27 mouse cellular contexts compared by ENCODE assay signal in genomic region chr5:105515532-105515931, GRCm38 (mm10). TPM values are rescaled to one million over a fixed set of nuclear protein-coding genes. Genes with fewer than 3 reads are reported as not detected.
A peak's percentile ranks its signal among the peaks of the same experiment; 100 is the strongest.
DNase-seq lines count a peak whose midpoint lies in the region; ATAC-seq and TF ChIP-seq lines count a peak whose summit lies in the region.
"Had no signal": no experiment of that assay in that cellular context is flagged by ENCODE, and none has a peak within 500 bp of the region (broad histone marks: within the 10 kb centered on the region; RNA-seq: fewer than 3 reads in every experiment).

No protein-coding gene starts in this region.

- H3K4me2 ChIP-seq in intestine, embryonic 15.5 days (replicated peaks), result no peak overlapping the region
- H3K4me2 ChIP-seq: heart, embryonic 12.5 days; limb, embryonic 15.5 days; lung, embryonic 15.5 days; midbrain, embryonic 12.5 days had no signal

- H3K36me3 ChIP-seq in small intestine, adult 2 months (ENCODE audit: control insufficient read depth, insufficient read depth, low read length), result no peaks in the 10 kb centered on the region
- no peaks in the 10 kb centered on the region for H3K36me3 ChIP-seq in limb, embryonic 10.5 days
- H3K36me3 ChIP-seq in intestine, embryonic 15.5 days, result no peaks in the 10 kb centered on the region
- H3K36me3 ChIP-seq: heart, embryonic 12.5 days; hindbrain, embryonic 10.5 days; limb, embryonic 15.5 days; lung, embryonic 15.5 days; midbrain, embryonic 12.5 days had no signal

- 0 out of 2 replicates have a peak, but pooled peaks cover 3% of the 10 kb centered on the region for H3K27me3 ChIP-seq in small intestine, adult 2 months (ENCODE audit: control insufficient read depth, insufficient read depth, low read length)
- peaks cover 12% of the 10 kb centered on the region for H3K27me3 ChIP-seq in limb, embryonic 10.5 days (ENCODE audit: low read depth, poor library complexity, severe bottlenecking)
- H3K27me3 ChIP-seq in intestine, embryonic 15.5 days (replicated peaks), result no peaks in the 10 kb centered on the region
- H3K27me3 ChIP-seq: heart, embryonic 12.5 days; limb, embryonic 15.5 days; lung, embryonic 15.5 days had no signal

- no peak for TF ChIP-seq CTCF in small intestine, adult 2 months (IDR thresholded peaks at IDR 0.05; ENCODE audit: extremely low read depth, insufficient read length, insufficient replicate concordance, low read depth, low read length)

- peak; percentile 78 for DNase-seq in A20 (ENCODE audit: low read depth, low spot score)
- peak; percentile 55 for DNase-seq in CD4-positive, CD25-positive, alpha-beta regulatory T cell, adult 2 months (ENCODE audit: low read depth, low spot score)
- peak; percentile 83 for DNase-seq in induced T-regulatory cell, adult 2 months (ENCODE audit: low read depth)
- DNase-seq in limb, embryonic 10.5 days (ENCODE audit: low spot score), result no peak
- no peak for DNase-seq in lung, postnatal 10 days
- DNase-seq: adrenal gland, adult 8-10 months; cerebellum, adult 11-12 months; cerebellum, postnatal 14 days; gastrocnemius, adult 2 months; heart, postnatal 10 days; kidney, adult 18-20 months; layer of hippocampus, adult 9-11 months; lung, postnatal 4 days; retina, postnatal 1 day; right cerebral cortex, postnatal 25 days; thymus, postnatal 14 days had no signal

- ATAC-seq in intestine, embryonic 15.5 days, result no peak
- ATAC-seq: forebrain, embryonic 14.5 days; hindbrain, embryonic 16.5 days had no signal

- no peaks in the 10 kb centered on the region for H3K9me3 ChIP-seq in limb, embryonic 10.5 days (replicated peaks)
- H3K9me3 ChIP-seq in intestine, embryonic 15.5 days, result no peaks in the 10 kb centered on the region
- H3K9me3 ChIP-seq: heart, embryonic 12.5 days; hindbrain, embryonic 10.5 days; limb, embryonic 15.5 days; lung, embryonic 15.5 days; midbrain, embryonic 12.5 days had no signal

- no peak overlapping the region for H3K4me3 ChIP-seq in small intestine, adult 2 months (ENCODE audit: low read depth, low read length)
- no peak overlapping the region for H3K4me3 ChIP-seq in limb, embryonic 10.5 days
- H3K4me3 ChIP-seq in intestine, embryonic 15.5 days (replicated peaks), result no peak overlapping the region
- H3K4me3 ChIP-seq: gastrocnemius, adult 2 months; heart, embryonic 12.5 days; hindbrain, embryonic 10.5 days; limb, embryonic 15.5 days; lung, embryonic 15.5 days; midbrain, embryonic 12.5 days had no signal

- H3K27ac ChIP-seq in small intestine, adult 2 months (ENCODE audit: insufficient read depth, low read depth, low read length), result peak overlapping the region; percentile 73
- no peak overlapping the region for H3K27ac ChIP-seq in limb, embryonic 10.5 days
- no peak overlapping the region for H3K27ac ChIP-seq in intestine, embryonic 15.5 days
- H3K27ac ChIP-seq: gastrocnemius, adult 2 months; hindbrain, embryonic 10.5 days; kidney, postnatal 0 days; limb, embryonic 15.5 days; liver, embryonic 14.5 days; lung, embryonic 15.5 days; midbrain, embryonic 12.5 days had no signal

- TF ChIP-seq POLR2A in small intestine, adult 2 months (IDR thresholded peaks at IDR 0.05; ENCODE audit: low read depth, low read length), result no peak

- peaks cover 6% of the 10 kb centered on the region for H3K4me1 ChIP-seq in small intestine, adult 2 months (ENCODE audit: control insufficient read depth, insufficient read depth, insufficient read length, low read length)
- H3K4me1 ChIP-seq in limb, embryonic 10.5 days, result peaks cover 45% of the 10 kb centered on the region
- H3K4me1 ChIP-seq in intestine, embryonic 15.5 days (replicated peaks), result peaks cover 7% of the 10 kb centered on the region; the same call in 1 of the 2 replicates

- WGBS in small intestine, adult 2 months, result 65% methylated on average over 6 of the region's 6 CpGs
- WGBS in limb, embryonic 10.5 days, result 69% methylated on average over 6 of the region's 6 CpGs
- WGBS in intestine, embryonic 15.5 days, result 69% methylated on average over 6 of the region's 6 CpGs

- H3K9ac ChIP-seq in intestine, embryonic 15.5 days, result no peak overlapping the region
- H3K9ac ChIP-seq: heart, embryonic 12.5 days; limb, embryonic 15.5 days; liver, embryonic 14.5 days; lung, embryonic 15.5 days; midbrain, embryonic 12.5 days had no signal

RNA-seq across cellular contexts. Expression of gene Lrrc8c, which starts 3.7 kb away (rescaled TPM):
- polyA plus RNA-seq in small intestine, adult 2 months (2012; rRNA removed), result 5.1 and 7.6 TPM in 2 replicates
- polyA plus RNA-seq in limb, embryonic 10.5 days (2016; fragmentation: Nextera tagmentation; extraction: Ambion mirVana), result 11.1 and 14.2 TPM in 2 replicates
- polyA plus RNA-seq in intestine, embryonic 15.5 days (2015; fragmentation: Nextera tagmentation; extraction: Ambion mirVana), result 15.0 and 16.2 TPM in 2 replicates

Comparison
In these comparisons a context has a peak if more than half of its experiments do, and no peak if none do; other contexts are left out.
1. DNase-seq: peak in A20 (single experiment), CD4-positive, CD25-positive, alpha-beta regulatory T cell, adult 2 months (single experiment) and induced T-regulatory cell, adult 2 months (single experiment); none in limb, embryonic 10.5 days (single experiment) and lung, postnatal 10 days (single experiment).